9 mouse cellular contexts compared by ENCODE assay signal in genomic region chr16:20185368-20185767, GRCm38 (mm10). TPM values are rescaled to one million over a fixed set of nuclear protein-coding genes. Genes with fewer than 3 reads are reported as not detected.
A peak's percentile ranks its signal among the peaks of the same experiment; 100 is the strongest.
DNase-seq lines count a peak whose midpoint lies in the region; ATAC-seq and TF ChIP-seq lines count a peak whose summit lies in the region.
"Had no signal": no experiment of that assay in that cellular context is flagged by ENCODE, and none has a peak within 500 bp of the region (broad histone marks: within the 10 kb centered on the region; RNA-seq: fewer than 3 reads in every experiment).

No protein-coding gene starts in this region.

- H3K79me2 ChIP-seq in CH12.LX (replicated peaks; ENCODE audit: control insufficient read depth, extremely low read depth, insufficient read depth, poor library complexity, severe bottlenecking), result no peaks in the 10 kb centered on the region

- peak; percentile 27 for DNase-seq in kidney, adult 18-20 months
- no peak for DNase-seq in kidney, postnatal 10 days
- peak; percentile 60 for DNase-seq in 416B (ENCODE audit: low read depth)
- peak; percentile 56 for DNase-seq in CH12.LX (ENCODE audit: extremely low read depth)
- DNase-seq in fibroblast of lung, adult 2 months (ENCODE audit: low read depth), result peak; percentile 14
- no peak for DNase-seq in urinary bladder, postnatal 36 days (ENCODE audit: low spot score in 2 of 2)
- no peak for DNase-seq in adrenal gland, adult 2 months

- TF ChIP-seq RAD21 in CH12.LX (IDR thresholded peaks at IDR 0.05; ENCODE audit: low read depth, low read length), result peak; percentile 42

- no peaks in the 10 kb centered on the region for H3K27me3 ChIP-seq in CH12.LX (replicated peaks)
- H3K27me3 ChIP-seq: embryonic facial prominence, embryonic 13.5 days had no signal

- peak; percentile 52 to 71; a peak in 3 of 4 replicates for TF ChIP-seq CTCF in CH12.LX (conservative IDR thresholded peaks at IDR 0.05 in 1 of 2, IDR thresholded peaks at IDR 0.05 in 1 of 2; ENCODE audit: low read depth in 2 of 2, low read length in 2 of 2)

- dilution Hi-C loops in CH12.LX (cut with MboI; ENCODE audit: extremely low pct_ligation_motif_present, extremely low pct_unique_long_range_greater_than_20kb, low sequenced_read_pairs), result no loop called here

- TF ChIP-seq POLR2A in CH12.LX (IDR thresholded peaks at IDR 0.05; ENCODE audit: low read depth, low read length), result no peak

- H3K4me1 ChIP-seq in CH12.LX (ENCODE audit: control insufficient read depth in 1 of 2, insufficient read depth in 2 of 2), result peaks cover 0 to 4% of the 10 kb centered on the region in 2 experiments; a peak in 1 of 4 replicates
- H3K4me1 ChIP-seq: embryonic facial prominence, embryonic 13.5 days had no signal

- H3K27ac ChIP-seq in CH12.LX (ENCODE audit: insufficient read depth, low read depth), result no peak overlapping the region
- H3K27ac ChIP-seq: embryonic facial prominence, embryonic 13.5 days had no signal

- H3K9ac ChIP-seq in CH12.LX (ENCODE audit: insufficient read depth, low read depth), result no peak overlapping the region
- H3K9ac ChIP-seq: embryonic facial prominence, embryonic 13.5 days had no signal

- no peaks in the 10 kb centered on the region for H3K9me3 ChIP-seq in CH12.LX (replicated peaks; ENCODE audit: low read length)
- H3K9me3 ChIP-seq: embryonic facial prominence, embryonic 13.5 days had no signal

- no peak for TF ChIP-seq EP300 in CH12.LX (IDR thresholded peaks at IDR 0.05; ENCODE audit: low read length)

- peaks cover 39 to 70% of the 10 kb centered on the region in 2 experiments for H3K36me3 ChIP-seq in CH12.LX (replicated peaks in 1 of 2; ENCODE audit: control insufficient read depth in 1 of 2, insufficient read depth in 1 of 2, low read length in 1 of 2)

- no peak for ATAC-seq in erythroid progenitor cell, adult 5-6 weeks (replicated peaks; ENCODE audit: low FRiP score, poor library complexity, severe bottlenecking)

- in situ Hi-C loops in CH12.LX (cut with MboI; ENCODE audit: low pct_ligation_motif_present, low pct_unique_long_range_greater_than_20kb, low sequenced_read_pairs), result no loop called here

- no peak overlapping the region for H3K4me2 ChIP-seq in CH12.LX (ENCODE audit: insufficient read depth, low read depth, poor library complexity, severe bottlenecking)
- H3K4me2 ChIP-seq: embryonic facial prominence, embryonic 13.5 days had no signal

- H3K4me3 ChIP-seq in CH12.LX (replicated peaks in 1 of 3; ENCODE audit: low read depth in 2 of 3, low read length in 2 of 3, poor library complexity in 1 of 3), result no peak overlapping the region
- H3K4me3 ChIP-seq: embryonic facial prominence, embryonic 13.5 days had no signal

TF ChIP-seq in CH12.LX, 34 proteins besides CTCF, POLR2A, EP300 and RAD21:
- TF ChIP-seq POLR2AphosphoS2 (IDR thresholded peaks at IDR 0.05; ENCODE audit: low read depth, low read length), result no peak
- peak; percentile 72 for TF ChIP-seq SMC3 (IDR thresholded peaks at IDR 0.05; ENCODE audit: low read depth, low read length)
- TF ChIP-seq ZKSCAN1 (IDR thresholded peaks at IDR 0.05; ENCODE audit: borderline replicate concordance, low read depth, low read length), result no peak
- TF ChIP-seq RCOR1 (conservative IDR thresholded peaks at IDR 0.05; ENCODE audit: low read depth, low read length), result no peak

RNA-seq across cellular contexts. Expression of gene Yeats2, which starts 44.5 kb away (rescaled TPM):
- total RNA-seq in CH12.LX (2012; rRNA removed), result 33.2 and 33.5 TPM in 2 replicates
- 23.6 and 24.0 TPM in 2 replicates for total RNA-seq in CH12.LX (2014; rRNA removed)
- polyA plus RNA-seq in CH12.LX (2012; ENCODE audit: insufficient read length, low read depth), result 37.1 and 42.6 TPM in 2 replicates
- total RNA-seq in erythroid progenitor cell, adult 5-6 weeks (2015; ENCODE audit: low replicate concordance), result 5.9 and 9.0 TPM in 2 replicates
- total RNA-seq in erythroid progenitor cell, adult 5-6 weeks (2017; ENCODE audit: low replicate concordance), result 4.7 and 18.7 TPM in 2 replicates
- 10 to 100 TPM; 24.8 to 33.7 TPM for total RNA-seq in adrenal gland, adult 2 months (2021)
- 16.6 and 20.4 TPM in 2 replicates for polyA plus RNA-seq in adrenal gland, adult 2 months (2012; rRNA removed)

RNA-seq across cellular contexts. Expression of gene Map6d1, which starts 55.8 kb away (rescaled TPM):
- total RNA-seq in CH12.LX (2012; rRNA removed), result 0.04 and 0.08 TPM in 2 replicates
- total RNA-seq in CH12.LX (2014; rRNA removed), result not detected in 2 replicates
- polyA plus RNA-seq in CH12.LX (2012; ENCODE audit: insufficient read length, low read depth), result 0.15 and 0.20 TPM in 2 replicates
- total RNA-seq in erythroid progenitor cell, adult 5-6 weeks (2015; ENCODE audit: low replicate concordance), result not detected in 2 replicates
- not detected in 2 replicates for total RNA-seq in erythroid progenitor cell, adult 5-6 weeks (2017; ENCODE audit: low replicate concordance)
- 10 to 100 TPM in 1 of 2 experiments, 1 to 10 TPM in 1; 1.1 to 10.2 TPM for total RNA-seq in adrenal gland, adult 2 months (2021)
- polyA plus RNA-seq in adrenal gland, adult 2 months (2012; rRNA removed), result 7.8 and 11.2 TPM in 2 replicates

Comparison
In these comparisons a context has a peak if more than half of its experiments do, and no peak if none do; other contexts are left out.
1. DNase-seq: peak in kidney, adult 18-20 months (single experiment), 416B (single experiment), CH12.LX (single experiment) and fibroblast of lung, adult 2 months (single experiment); none in kidney, postnatal 10 days (single experiment), urinary bladder, postnatal 36 days (0 of 2) and adrenal gland, adult 2 months (single experiment).